Mouse (Mus musculus): ENCODE measurements around the gene Wwtr1.

Wwtr1 gene

DNA sequence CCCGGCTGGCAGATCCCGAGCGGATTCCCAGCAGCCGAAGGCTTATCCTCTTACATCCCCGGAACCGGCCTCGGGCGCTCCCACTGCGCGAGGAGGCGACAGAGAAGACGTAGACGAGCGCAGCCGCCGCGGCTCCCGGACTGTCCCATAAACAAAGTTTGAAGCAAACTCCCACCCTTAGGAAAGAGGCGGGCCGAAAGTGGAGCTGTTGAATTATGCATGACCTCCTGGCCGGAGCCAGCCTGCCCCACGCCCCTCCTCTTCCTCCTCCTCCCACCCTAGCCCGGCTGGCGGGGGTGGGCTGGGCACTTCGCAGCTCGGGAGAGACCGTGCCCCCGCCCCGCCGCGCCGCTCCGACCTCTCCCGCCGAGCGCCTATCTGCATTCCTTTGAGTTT lies at the start of gene Wwtr1:
Gene Wwtr1 (minus strand): TSS at position 251 of the 396 bp plus-strand sequence.
- DNase-seq (ENCODE audit: low read depth, low spot score): peak; percentile 99

DNA sequence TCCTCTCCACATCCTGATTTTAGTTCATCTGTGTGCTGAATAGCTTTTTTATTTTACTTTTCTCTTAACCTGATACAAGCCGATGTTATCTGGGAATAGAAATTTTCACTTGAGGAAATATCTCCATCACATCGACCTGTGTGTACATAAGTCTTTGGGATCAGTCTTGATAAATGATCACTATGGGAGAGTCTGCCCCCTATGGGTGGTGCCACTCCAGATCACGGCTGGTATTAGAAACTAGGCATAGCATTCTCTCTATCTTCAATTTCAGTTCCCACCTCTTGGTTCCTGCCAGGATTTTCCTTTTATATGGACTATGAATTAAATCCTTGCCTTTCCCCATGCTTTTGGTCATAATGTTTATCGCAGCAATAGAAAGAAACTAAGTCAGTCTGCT lies 44.0 kb upstream of the Wwtr1 start:
- peak; percentile 40 for DNase-seq (ENCODE audit: low read depth, low spot score)

DNA sequence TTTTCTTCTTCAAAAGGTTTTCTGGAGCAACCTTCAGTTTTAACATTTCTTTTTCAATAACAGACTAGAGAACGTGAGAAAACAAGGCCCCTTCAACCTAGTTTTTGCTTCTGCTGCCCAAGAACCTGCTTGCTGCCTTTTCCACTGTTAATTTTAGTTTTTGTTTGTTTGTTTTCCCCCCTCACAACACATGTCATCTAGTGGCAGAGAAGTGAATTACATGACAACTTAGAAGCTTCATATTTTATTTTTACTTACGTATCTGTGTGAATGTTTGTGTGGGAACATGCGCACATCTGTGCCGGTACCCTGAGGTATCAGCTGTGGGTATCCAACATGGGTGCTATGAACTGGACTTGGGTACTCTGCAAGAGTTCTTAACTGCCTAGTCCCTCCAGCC lies 39.9 kb upstream of the Wwtr1 start:
- DNase-seq (ENCODE audit: low read depth, low spot score): no peak

DNA sequence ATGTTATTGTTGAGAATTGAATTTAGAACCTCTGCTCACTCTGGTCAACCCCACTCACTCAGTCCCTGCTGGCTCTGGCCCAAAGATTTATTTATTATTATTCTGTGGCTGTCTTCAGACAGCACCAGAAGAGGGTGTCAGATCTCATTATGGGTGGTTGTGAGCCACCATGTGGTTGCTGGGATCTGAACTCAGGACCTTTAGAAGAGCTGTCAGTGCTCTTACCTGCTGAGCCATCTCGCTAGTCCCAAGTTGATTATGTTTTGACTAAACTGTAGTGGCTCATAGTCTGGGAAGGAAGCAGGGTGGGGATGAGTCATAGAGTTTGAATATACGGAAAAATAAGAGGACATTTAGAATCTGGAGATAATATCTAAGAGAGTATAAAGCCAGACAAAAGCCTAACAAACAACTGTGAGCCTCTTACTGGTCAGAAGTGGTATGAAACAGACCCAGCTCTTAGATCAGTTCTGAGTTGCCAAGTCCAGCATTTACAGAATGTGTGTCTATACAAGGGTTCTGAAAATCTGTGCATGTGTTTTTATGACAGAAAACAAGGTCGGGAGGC lies 36.8 kb upstream of the Wwtr1 start:
- DNase-seq (ENCODE audit: low read depth, low spot score): no peak

DNA sequence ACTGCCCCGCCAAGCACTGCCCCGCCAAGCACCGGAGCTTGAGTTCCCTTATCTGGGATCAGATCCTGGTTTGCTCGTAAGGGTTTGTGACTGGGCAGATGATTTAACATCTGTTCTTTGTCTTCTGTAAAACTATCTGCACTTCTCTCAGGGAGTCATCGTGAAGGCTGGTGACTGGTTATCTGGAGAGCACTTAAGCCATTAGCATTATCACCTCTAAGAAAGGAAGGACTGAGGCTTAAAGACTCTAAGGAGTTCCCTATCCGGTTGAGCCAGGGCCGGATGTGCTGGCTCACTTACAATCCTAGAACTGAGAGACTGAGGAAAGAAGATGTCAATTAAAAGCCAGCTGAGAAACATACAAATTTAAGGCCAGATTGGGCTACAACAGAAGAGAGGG lies 36.1 kb upstream of the Wwtr1 start:
- peak; percentile 57 for DNase-seq (ENCODE audit: low read depth, low spot score)

DNA sequence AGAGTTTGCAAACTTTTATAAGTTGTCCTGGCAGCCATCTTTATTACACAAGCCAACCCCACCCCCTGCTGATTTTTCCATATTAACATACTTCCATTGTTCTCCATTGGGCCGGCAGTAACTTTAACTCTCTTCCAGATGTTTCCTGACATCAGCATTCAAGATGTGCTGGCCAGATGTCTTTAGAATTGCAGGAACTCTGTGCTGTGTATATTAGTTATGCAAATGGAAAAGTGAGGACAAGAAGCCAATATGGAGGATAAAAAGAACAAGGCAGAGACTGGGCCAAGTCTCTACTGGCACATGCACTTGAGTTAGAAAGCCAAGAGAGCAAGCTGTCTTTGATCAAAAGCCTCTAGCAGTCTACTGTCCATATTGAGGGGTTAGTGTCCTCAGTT lies 28.9 kb upstream of the Wwtr1 start:
- peak; percentile 56 for DNase-seq (ENCODE audit: low read depth, low spot score)

DNA sequence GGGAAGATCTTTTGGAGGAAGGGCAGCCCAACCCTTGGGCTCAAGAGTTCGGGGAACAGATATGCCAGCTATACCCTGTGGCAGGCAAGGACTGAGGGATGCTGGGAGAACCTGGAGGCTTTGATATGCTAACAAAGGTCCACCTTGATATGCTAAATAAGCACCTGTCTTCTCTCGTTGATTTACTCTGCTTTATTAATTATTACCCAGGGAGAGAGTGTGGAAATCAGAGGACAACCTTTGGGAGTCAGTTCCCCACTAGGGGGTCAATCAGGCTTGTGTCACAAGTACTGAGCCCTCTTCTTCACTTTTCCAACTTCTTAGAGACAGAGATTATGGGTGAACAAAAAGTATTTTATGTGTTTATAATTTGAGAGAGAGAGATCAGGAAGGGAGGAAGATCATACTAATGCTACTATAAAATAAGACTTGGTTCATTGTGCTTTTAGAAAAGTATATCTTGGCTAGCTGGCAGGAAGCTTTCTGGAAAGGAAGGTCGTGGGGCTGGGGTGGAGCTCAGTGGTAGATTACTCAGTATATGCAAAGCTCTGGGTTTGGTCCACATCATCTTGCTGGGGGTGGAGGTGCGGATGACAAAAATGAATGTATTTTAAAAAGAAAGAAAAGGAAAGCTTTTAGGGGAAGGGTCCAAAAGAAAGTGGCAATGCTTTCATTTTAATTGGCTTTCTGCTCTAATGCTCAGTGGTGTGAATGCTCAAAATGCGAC lies 28.3 kb upstream of the Wwtr1 start:
- DNase-seq (ENCODE audit: low read depth, low spot score): no peak

DNA sequence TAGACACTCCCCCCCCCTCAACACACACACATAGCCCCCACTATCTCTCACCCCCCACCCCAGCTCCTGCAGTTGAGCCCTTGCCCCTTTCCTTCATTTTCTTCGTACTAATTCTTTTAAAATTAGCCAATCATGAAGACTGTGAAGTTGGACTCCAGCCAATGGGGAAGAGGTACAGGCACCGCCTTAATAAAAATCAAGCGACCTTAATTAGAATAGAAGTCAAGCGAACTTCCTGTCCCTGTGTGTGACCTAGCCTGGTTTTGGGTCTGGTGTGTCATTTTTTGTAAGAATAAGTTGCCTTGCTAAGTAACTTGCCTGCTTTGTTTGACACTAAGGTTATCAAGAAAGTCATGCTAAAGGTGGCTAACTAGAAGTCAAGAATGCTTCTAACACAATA lies 26.9 kb upstream of the Wwtr1 start:
- no peak for DNase-seq (ENCODE audit: low read depth, low spot score)

DNA sequence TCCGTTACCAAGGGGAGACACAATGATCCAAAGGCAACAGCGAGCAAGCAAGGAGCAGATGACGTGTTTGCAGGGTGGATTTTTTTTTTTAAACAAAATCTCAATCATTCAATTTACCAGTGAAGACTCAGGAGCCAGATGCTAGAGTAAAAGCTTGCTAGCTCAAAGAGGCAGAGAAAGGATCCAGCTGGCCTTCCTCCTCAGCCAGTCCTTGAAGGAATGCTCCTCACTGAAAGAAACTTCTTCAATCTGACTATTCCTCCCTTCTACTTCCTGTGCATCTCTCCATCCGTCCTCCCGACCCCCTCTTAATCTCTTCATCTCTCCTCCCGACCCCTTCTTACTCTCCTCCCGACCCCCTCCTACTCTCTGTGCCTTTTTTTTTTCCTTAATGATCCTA lies 20.9 kb upstream of the Wwtr1 start:
- no peak for DNase-seq (ENCODE audit: low read depth, low spot score)

DNA sequence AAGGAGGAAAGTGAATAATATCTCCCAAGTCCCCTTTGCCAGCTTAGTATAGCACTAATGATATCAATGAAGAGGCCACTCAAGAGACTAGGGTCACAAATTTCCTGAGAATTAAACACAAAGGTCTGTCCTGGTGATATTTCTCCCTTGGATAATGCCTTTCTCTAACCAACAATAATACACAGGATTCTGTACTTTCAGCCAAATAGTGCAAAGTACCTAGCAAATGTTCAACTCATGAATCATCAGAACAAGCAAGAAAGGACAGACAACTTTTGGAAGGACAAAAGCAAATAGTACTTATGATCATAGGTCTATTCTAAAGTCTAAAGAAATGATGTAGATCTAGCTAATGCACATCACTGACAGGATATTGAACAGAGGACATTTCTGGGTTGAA lies 19.8 kb upstream of the Wwtr1 start:
- DNase-seq (ENCODE audit: low read depth, low spot score): no peak

DNA sequence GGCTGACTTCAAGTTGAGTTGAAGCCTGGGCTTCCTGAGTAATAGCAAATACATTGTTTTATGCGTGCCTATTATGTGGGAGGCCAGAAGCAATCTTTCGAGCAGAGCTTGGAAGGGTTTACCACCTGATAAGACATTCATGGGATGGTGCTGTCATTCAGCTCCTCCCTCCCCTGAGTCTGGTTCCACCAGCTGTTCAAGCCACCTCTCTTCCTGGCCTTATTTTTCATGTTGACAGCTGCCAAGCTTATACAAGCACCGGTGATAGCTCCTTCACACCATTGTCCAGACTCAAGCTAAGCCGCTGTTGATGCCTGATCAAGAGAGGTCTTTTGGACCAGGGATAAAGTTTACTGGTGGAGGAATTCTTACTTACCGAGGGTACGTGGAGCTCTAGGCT lies 10.3 kb upstream of the Wwtr1 start:
- DNase-seq (ENCODE audit: low read depth, low spot score): no peak

DNA sequence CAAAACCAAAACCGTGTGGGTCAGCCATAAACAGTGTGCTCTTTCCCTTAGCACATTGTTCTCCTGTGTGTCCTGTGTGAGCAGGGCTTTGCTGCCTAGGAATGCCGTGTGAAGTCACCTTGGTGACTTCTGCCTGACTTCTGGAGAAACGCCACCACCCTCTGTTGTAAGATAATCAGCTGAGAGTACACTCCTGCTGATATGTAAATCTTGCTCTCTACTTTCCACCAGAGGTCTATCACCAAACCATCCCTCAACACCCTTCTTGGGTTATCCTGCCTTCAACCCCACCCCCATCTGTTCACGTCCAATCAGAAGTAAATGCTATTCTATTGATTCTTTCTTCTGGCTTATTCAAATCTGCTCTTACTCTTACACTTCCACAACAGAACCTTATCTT lies 7.8 kb upstream of the Wwtr1 start:
- DNase-seq (ENCODE audit: low read depth, low spot score): peak; percentile 86

DNA sequence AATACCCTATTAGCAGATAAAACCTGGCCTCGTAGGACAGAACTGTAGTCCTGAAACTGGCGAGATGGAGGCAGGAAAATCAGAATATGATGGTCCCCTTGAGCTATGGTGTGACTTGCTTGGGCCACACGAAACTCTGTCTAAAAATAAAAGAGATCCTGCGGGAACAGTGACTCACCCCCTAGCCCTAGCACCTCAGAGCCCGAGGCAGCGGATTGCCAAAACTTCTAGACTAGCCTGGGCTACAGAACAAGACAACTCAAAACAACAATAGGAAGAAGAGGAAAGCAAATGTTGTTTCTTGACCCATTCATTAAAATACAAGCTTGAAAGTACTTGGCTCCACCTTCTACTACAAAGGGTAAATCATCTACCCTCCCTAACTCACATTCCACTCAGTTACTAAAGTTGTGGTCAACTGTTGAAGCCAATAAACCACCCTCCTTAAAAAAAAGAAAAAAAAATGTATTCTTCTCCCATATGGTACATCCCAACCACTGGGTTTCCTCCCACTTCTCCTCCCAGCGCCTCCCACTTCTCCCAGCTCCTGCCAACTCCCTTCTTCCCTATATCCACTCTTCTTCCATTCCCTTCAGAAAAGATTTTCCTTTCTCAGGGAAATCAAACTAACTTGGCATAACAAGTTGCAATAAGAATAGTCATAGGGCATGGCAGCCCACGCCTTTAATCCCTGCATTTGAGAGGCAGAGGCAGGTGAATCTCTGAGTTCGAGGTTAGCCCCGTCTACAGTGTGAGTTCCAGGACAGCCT lies 4.9 kb upstream of the Wwtr1 start:
- peak; percentile 56 for DNase-seq (ENCODE audit: low read depth, low spot score)

DNA sequence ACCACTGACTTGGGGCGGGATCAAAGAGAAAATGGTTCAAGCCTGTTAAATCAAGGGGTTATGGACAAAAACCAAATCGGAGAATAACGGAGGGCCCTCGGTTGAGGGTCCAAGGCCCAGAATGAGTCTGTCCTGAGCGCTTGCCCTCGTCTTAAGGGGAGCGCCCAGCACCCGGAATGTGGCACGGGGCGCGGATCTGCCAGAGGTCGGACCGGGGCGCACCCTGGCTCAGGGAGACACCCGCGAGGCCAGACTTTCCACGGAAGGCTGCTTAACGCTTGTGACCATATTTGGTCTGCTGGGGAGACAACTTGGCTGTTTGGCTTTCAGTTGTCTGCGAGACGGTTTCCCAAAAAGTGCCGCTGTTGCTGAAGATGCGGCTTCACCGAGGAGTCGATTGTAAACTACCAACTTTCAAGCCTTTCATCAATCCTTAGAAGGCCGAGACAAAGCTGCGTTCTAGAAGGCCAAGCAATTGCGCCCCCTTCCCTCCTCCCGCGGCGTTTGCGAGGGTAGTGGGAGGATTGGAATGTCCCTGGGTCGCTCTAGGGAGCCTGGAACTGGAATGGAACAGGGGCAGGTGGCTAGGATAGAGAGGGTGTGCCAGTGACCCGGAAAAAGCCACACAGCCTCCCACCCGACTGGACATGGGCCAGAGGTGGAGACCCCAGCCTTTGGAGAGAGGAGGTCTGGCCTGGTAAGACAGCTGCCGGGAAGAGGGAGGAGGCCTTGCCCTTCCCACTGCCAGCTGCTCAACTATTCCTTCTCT lies 530 bp upstream of the Wwtr1 start:
- DNase-seq (ENCODE audit: low read depth, low spot score): peak; percentile 92

DNA sequence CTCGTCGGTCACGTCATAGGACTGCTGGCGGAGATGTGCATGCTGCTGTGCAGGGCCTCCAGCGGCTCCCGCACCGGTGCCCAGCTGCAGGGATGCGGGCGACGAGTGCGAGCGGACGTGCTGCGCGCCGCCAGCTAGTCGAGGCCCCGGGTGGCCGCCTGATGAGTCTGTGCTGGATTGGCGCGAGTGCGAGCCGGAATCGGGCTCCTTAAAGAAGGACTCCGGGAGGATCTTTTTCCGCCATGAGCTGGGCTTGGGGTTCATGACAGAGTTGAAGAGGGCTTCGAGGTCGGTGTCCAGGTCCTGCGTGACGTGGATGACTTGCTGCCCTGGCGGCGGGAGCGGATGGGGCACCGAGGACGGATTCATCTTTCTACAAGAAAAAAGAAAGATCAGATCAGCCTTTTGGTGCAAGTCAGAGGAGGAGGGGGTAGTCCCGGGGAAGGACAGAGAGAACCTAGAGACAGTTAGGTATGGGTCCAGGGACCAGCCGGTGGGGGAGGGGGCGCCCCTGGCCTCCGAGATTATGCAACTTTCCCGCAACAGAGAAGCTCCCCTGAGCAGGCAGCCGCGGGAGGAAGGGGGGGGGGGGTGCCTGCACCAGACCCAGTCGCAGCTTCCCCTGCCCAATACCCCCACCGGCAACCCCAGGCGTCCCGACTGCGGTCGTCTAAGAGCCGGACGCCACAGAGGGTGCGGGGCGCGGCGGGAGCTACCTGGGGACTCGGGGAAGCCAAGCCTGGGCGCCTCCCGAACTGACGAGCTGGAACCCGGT lies 638 bp downstream of the Wwtr1 start:
- peak; percentile 53 for DNase-seq (ENCODE audit: low read depth, low spot score)

DNA sequence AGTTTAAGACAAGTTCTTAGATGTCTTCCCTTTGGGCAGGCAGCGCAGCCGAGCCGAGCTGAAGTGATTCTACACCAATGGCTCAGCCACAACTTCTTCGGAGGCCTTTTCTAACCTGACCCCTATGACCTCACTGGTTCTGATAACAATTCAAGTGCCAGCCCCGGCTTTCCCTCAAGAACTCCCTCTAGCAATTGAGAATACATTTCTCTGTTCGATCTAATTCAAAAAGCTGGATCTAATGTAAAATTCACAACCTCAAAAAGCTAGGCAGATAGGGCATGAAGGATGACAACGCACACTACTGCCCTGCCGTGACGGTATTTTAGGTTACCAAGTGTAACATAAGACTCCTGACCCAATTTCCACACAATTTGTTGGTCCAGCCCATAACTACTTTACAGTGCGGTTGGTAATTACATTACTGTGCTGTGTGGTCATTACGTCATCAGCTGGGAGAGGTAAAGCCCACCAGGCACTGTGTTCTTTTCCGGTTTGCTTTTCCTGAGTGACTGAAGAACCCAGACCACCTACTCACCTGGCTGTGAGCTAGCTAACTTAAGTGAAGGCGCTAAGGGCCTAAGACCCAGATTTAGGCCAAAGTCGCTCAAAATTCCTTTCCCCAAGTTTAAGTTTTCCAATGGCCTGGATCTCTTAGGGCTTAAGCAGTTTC lies 1.7 kb downstream of the Wwtr1 start:
- no peak for DNase-seq (ENCODE audit: low read depth, low spot score)

DNA sequence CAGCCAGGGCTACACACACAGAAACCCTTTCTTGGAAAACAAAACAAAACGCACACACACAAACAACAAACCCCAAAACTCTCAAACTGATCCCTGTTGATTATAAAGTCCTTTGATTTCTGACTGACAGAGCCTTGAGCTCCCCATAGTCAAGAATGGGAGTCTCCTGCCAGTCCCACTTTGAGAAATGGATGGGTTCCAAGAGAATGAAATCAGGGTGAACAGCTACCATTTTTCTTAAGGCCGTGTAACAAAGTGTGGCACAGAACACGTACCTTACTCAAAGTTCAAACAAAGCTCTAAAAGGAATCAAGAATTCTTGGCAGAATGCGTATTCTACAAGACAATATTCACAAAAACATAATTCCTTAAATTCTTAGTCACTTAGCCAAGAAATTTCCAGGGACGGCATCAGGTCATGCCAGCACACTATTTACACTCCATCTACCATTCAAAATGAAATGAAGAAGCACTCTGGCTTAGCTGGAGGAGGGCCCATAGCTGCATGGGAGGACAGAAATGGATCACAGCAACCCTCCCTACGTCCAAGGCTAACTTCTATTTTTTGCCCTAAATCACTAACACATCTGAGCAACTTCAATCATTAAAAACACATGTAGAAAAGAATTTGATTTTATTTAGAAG lies 3.3 kb downstream of the Wwtr1 start:
- DNase-seq (ENCODE audit: low read depth, low spot score): no peak

DNA sequence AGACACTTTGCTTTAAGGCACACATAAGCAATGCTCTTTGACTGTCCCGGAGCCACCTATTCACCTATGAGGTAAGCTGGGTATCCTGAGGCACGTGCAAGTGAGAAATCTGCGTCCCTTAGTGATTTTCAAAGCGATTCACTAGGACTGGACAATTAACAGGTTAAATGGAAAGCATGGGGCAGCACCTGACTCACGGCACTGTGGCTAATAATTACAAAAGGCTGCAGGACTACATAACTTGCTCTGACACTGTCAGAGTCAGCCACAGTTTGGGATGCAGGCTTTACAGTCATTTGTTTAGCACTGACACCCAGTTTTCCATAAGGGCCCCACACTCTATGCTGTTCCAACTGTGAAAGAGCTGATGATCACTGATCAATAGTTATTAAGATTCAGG lies 9.1 kb downstream of the Wwtr1 start:
- no peak for DNase-seq (ENCODE audit: low read depth, low spot score)

DNA sequence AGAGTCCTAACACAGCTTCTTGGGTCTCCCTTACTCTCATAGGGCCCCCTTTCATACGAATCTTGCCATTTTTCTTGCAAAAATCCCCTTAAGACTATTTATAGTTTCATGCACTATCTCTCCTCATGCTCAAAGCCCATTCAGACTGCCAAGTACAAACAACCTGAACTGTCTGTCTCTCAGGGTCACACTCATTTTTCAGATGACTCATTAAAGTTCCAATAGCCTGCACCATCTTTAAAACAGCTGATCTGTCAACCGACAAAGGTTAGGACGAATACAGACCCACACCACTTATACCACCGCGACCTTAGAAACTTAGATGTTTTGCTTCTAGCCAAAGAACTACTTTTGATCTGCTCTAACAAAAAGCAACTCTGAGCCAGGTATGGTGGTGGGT lies 12.1 kb downstream of the Wwtr1 start:
- no peak for DNase-seq (ENCODE audit: low read depth, low spot score)

DNA sequence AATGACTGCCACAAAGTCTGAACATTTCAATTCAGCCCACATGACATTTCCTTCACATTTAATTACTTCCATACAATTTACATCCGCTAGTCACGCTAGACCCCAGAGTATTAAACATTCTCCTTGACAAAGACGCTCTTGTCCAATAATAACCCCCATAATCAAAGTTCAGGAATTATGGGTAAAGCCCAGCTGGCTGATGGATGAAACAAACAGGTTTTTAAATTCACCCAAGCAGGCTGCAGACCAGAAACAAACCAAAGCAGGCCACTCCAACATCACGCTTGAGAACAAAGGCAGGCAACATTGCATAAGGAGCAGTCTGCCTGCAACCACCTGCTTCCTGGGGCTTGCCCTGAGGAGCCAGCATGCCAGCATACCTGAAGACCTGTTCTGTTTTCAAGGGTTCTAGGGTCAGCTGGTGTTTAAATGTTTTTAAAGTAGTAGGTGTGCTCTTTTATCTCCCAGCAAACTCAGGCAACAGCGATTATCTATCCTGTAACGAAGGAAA lies 12.7 kb downstream of the Wwtr1 start:
- DNase-seq (ENCODE audit: low read depth, low spot score): peak; percentile 32

All from ZHBTc4 (cell line).